Mouse (Mus musculus) lung, postnatal 10 days (tissue): ENCODE data around the gene 2200002D01Rik.

Experiments
- DNase-seq: peaks from one replicate; pipeline ENCODE4 v3.0.0; 2021

Gene 2200002D01Rik

DNA sequence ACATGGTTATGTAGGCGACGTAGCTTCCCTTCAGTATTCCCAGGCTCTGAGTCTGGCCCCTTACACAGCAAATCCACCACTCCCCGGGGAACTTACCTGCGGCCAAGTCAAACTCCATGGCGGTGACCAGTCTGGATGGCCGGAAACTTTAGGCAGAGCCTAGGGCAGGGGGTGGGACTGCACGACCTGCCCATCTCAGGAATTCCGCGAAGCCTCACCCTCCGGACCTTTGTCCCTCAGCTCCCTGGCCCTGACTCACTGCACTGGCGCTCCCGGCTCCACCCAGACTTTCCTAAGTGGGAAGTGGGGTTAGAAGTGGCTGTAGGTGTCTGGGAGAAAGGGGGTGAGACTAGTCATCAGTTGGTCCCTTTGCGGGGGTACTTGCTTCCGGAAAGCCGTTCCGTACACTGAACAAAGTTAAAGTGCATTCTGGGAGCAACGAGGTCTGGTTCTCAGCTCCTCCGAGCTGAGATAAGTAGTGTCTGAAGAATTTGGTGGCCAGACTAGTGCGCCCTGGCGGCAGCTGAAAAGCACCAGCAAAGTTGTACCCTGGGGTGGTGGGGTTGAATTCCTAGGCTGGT is at the start of gene 2200002D01Rik:
TSS of gene 2200002D01Rik (minus strand) at position 206 of the 581 bp plus-strand sequence.
- peak; percentile 66 for DNase-seq

DNA sequence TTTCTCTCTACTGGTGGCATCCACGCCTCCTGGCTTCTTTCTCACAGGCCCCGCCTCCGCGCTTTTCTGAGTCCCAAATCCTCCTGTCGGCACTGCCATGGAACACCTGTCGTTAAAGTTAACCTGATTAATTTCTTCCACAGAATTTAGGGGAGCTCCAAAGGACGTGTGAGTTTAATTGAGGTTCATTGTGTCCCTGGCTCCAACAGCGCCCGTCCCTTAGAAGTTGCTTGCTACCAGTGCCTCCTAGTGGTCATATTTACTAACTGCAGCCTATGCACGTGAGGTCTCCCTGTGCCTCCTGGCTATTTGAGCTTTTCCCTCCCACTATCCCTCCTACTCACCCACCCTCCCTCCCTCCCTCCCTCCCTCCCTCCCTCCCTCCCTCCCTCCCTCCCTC is 48.7 kb upstream of the 2200002D01Rik start:
- peak; percentile 89 for DNase-seq

DNA sequence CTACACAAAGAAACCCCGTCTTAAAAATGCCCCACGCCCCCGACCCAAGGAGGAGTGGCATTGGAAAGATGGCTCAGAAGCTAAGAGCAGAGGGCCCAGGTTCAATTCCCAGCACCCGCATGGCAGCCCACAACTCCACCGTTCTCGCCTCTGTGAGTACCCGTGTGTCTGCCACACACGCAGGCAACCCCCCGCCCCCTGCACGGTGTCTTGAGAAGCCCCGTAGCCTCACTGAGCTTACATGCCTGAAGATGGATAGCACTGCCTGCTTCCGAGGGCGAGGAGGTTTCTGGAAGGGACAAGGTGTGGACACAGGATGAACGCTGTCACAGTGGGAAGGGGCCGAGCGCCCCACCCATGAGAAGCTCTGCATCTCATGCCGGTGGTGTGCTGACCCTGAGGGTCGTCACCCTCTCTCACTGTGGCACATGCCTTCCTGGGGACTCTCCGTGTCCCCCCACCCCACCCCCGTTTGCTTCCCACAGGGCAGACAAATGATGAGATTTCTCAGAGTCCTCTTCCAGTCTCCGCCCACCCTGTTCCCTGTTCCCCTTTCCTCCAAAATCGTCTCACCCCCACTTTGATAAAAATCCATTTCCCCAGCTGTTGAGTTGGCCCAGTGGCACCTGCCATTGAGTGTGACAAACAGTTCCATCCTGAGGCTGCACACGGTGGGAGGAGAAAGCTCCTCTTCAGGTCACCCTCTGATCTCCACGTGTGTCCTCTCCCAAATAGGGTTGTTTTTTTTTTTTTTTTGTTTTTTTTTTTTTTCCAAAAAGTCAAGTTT is 47.8 kb upstream of the 2200002D01Rik start:
- DNase-seq: peak; percentile 51

DNA sequence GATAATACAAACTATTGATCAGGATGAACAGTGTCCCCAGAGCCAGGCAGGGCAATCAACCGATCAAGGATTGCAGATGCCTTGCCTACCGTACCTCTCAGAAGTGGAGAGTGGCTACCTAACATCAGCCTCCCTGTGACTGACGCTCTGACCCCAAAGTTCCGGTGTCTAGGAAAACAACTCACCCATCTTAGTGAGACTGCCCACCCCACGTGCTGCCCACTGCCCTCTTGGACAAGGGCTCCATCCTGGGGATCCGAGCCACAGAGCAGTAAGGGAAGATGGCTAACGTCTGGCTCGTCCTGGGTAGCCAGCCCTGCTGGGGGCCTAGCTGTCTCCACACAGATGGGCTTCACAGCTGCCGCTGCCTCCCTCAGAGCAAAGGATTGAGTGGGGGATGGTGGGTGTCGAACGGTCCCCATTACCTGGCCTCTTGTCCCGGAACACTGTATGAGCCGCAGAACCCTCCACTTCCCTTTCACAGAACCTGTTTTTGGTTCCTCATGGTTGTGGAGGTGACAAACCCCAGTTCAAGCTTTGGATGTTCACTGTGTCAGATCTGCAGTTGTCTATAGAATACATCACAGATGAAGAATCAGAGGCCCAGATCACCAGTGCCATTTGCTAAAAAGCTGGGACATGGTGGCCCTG is 46.0 kb upstream of the 2200002D01Rik start:
- DNase-seq: no peak

DNA sequence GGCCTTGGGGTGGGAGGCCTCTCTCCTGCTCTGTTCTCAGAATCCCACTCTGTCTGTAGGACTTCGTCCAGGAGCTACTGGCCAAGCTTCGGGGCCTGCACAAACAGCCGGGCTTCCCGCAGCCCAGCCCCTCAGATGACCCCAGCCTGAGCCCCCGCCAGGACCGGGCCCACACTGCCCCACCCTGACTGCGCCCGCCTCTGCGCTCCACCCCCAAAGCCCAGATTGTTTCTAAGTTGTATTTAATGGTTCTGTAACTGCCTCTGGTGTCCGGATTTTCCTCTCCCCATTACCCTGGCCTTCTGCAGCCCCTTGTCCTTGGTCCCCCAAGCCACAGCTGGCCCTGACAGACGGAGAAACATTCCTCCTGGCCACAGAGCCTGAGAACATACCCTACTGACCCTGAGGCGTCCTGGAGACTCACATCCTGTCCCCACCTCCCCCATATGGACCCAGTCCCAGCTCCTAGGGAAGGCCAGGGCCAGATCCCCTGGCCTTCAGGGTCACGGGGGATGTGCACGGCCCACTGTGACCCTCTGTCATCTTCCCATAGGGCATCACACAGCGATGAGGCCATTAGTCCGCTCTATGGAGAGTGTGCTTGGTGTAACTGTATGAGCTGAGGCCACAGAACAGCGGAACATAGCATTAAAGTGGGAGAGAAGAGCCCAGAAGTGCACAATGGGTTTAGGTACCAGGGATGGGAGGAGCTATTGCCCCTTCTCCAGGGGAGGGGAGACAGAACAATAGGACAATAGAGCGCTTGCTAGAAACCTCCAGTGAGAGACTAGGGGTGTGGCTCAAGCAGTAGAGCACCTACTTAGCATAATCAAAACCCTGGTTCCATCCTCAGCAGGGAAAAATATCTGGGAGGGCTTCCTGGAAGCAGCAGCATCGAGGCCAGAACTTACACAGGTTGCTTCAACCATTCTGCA is 45.1 kb upstream of the 2200002D01Rik start:
- DNase-seq: peak; percentile 91

DNA sequence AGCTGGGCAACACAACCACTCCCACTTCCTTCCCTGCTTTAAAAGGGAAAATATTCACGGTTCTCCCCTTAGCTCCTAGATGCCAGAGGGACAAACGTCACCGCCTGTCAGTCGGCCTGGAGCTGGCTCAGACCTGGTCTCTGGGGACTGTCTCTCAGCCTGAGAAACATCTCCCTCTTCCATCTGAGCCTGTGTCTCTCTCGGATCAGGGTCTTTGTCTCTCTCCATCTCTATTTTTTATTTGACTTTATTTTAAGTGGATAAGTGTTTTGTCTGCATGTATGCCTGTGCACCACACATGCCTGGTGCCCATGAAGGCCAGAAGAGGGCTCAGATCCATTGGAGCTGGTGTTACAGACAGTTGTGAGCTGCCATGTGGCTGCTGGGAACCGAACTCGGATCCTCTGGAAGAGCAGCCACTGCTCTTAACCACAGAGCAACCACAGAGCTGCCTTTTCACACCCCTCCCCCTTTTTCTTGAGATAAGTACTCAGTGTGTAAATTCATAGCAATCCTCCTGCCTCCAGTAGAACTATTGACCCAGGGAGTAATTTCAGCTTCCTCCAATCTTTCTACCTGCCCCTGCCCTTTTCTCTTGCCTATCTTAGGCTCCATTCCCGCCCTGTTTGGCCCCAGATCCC is 44.3 kb upstream of the 2200002D01Rik start:
- peak; percentile 55 for DNase-seq

DNA sequence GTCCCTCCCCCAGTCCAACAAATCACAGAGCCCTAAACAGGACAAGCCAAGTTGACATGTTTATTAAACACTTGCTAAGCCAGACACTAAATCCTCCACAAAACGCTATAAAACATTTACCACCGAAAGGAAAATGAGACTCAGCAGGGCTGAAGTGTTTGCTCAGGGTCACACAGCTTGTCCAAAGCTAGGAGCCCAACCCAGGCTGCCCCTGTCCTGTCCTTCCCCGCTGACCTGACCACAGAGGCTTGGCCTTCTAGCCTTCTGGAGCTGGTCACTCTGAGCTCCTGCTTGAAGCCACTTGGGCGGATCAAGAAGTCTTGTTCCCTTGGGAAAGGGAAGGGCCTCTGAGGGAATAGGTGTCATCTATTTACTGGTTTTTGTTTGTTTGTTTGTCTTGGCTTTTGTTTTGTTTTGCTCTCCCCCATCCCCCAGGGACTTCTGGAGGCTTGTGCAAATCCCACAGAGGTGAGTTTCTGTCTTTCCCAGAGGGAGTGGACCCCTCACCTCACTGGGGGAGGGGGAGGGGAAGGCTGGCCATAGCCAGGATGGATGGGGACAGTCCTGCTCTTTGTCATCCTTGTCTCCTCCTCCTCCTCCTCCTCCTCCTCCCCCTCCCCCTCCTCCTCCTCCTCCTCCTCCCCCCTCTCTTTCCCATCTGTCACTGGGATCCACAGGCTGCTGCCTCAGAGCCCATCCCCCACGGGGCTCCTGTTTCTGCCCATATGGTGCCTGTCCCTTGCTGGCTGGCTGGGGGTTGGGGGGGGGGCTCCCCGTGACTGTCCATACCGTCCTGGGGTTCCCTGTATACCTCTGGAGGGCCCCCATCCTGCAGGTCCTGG is 43.6 kb upstream of the 2200002D01Rik start:
- DNase-seq: peak; percentile 58

DNA sequence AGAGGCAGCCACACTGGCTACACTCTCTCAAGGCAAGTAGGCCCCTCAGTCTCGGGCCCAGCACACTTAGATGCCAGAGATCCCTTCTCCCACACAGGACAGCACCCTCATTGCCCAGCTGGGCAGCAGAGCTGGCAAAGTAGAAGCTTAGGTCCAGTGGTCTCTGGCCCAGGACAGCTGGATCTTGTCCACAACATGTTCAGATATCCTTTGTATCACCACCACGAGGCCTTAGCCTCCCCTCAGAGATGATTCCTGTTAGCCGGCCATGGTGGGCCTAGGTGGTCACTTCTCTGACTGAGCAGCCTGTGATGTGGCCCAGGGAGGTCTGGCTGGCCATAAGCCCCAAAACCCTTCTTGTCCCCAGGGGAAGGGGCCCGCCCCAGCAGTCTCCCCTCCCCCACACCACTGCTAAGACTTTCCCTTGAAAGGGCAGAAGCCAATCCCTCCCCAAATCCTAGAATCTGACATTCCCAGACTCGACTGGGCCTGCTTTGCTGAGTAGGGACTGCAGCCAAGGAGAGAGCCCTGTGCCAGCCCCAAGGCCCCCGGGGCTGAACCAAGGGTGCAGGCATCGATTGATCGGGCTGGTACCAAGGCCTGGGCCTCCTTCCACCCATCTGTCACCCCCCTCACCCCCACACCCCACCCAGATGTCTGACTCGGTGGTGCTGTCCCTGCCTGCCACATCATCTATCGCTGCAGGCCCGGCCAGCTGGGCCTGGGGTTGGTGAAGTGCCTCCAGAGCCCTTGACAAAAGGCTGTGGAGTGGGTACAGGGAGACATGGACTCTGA is 42.6 kb upstream of the 2200002D01Rik start:
- DNase-seq: peak; percentile 67

DNA sequence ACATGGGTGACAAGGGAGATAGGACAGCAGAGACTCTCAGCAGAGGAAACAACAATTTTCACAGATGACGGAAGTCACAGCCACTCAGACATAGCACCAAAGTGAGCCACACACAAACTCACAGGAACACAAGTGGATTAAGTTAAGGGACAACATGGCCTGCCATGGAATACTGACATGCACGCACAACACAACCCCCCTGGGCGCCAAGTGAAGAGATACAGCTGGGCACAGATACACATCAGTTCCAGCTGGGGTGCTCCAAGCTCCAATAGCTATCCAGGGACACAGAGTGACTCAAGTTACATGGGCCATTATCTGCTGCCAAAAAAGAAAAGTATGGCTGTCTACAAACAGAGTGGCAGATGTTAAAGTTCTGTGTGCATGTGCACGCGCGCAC is 41.6 kb upstream of the 2200002D01Rik start:
- DNase-seq: peak; percentile 90

DNA sequence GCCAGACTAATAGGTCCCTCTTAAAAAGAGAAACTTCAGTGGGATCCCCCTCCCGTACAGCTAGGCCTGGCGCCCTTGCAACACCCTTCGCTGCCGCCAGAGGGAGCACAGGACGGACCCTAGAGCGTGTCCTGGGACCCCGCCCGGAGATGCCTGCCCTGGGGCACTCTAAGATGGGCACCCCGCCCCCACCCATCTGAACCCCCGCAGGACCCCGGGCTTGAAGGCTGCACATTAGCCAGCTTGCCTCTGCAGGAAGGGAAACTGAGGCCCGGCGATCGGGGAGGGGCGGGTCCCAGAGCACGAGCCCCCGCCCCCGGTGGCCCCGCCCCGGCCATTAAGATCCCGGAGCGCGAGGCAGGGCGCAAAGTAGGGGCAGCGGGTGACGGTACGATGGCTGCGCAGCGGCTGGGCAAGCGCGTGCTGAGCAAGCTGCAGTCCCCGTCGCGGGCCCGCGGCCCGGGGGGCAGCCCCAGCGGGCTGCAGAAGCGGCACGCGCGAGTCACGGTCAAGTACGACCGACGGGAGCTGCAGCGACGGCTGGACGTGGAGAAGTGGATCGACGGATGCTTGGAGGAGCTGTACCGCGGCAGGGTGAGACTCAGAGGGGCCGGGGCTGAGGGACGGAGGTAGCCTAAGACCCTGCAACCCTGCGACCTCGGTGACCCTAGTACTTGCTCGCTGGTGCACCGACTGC is 40.8 kb upstream of the 2200002D01Rik start, which contains the start of gene Ppp1r14a:
TSS of gene Ppp1r14a (plus strand) at position 367 of the 697 bp plus-strand sequence.
- peak; percentile 93 for DNase-seq

DNA sequence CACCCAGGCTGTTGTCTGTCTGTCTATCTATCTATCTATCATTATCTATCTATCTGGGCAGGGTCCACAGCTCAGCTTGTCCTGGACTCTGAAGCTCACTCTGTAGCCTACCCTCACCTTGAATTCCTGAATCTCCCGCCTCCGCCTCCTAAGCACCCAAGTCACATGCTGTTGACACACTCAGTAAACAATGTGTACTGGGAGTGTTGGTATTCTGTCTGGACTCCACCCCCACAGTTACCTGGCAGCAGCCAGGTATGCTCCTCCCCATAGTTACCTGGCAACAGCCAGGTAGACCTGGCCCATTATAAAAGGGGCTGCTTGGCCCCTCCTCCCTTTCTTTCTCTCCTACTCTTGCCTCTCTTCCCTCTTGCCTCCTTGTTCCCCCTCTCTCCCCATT is 39.8 kb upstream of the 2200002D01Rik start:
- DNase-seq: no peak

DNA sequence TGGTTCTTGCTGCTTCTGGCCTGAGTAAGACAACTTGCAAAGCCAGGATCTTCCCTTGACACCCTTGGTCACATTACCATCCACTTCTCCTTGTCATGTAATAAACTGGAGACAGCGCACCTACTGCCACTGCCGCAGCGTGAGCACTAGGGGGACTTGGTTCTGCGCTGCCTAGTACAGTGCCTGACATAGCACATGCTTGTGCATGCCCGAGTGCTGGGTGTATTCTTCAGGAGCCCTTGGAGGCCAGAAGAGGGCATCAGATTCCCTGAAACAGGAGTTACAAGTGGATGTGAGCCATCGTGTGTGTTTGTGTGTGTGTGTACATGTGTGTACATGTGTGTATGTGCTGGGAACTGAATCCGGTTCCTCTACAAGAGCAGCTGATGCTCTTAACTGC is 39.2 kb upstream of the 2200002D01Rik start:
- no peak for DNase-seq

DNA sequence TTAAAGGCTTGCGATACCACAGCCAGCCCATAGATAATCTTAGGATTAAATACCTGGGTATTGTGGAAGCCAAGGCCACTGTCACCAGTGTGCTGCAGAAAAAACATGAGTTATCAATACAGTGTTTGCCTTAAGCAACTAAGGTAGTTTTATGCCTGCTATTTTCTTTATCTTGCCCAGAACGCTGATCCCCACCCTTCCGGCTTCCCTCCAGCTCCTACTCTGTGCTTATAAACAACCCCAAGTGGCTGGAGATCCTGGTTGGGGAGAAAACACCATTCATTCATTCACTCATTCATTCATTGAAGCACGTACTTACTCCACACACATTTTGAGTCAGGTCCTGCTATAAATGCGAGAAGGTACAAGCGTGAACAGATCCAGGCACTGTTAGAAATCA is 36.3 kb upstream of the 2200002D01Rik start:
- DNase-seq: no peak

DNA sequence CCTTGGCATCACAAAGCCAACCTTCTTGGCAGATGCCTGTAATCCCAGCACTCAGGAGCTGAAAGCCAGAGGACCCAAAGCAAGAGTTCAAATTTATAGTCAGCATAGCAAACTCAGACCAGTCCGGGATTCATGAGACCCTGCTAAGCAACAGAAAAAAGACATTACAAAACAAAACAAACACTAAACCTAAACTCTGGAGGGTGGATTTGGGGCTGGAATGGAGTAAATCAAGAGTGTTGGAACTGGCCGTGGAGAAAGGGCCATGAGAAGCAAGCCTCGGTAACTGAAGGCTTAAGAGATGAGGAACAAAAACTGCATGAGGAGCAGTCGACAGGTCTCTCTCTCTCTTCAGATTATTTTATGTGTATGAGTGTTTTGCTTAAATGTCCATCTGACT is 35.6 kb upstream of the 2200002D01Rik start:
- DNase-seq: no peak

DNA sequence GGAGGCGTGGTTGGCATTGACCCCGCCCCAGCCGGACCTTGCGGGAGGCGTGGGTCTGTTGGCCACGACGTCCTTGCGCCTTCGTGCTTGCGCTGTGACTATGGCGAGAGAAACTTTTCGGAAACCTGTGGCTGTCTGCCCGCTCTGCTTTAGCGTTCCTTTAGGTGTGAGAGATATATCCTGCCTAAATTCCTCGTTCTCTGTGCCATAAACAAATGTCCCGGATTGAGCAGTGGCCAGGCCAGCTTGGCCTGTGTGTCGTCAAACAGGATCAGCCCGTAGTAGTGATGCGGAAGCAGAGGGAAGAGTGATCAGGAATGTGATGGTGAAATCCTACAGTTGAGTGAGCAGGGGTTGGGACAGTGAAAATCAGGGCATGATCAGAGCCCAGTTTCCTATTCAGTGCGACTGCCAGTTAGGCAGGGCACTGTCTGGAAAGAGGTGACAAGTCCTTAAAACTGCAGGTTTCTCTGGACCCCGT is 33.8 kb upstream of the 2200002D01Rik start:
- no peak for DNase-seq

DNA sequence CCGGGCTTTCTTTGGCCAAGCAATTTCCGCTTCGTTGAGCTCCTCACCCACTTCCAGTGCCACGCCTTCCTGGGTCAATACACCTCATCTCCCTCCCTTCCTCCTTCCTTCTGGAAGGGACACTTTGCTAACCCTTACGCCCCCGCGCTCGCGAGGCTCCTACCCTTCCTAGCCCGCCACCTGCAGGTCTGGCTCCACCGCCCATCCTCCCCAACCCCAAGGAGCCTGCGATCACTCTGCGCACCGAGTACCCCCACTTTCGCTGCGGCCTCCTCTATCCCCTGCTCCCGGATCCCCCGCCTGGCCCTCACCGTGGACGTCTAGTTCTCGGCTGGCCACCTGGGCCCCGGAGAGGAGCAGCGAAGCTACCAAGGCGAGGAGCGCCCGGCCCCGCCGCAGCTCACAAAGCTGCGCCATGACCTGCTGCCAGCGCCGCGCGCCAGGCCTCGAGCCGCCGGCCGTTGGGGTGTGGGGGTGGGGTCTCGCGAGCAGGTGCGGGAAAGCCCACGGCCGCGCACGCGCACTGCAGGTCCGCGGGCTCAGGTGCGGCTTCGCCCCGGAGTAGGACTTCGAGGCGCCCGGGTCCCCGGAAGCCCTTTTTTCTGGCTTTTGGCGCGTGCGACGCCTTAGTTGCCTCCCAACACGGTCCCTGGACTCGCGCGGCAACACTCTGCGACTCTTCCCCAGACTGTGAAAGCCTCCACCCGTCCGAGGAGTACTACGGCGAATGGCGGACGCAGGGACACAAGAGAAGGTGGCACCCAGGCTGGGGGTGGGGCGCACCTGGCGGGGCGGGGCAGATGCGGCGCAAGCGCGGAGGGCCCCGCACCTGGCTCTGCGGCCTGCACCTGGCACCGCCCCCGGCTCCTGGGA is 33.2 kb upstream of the 2200002D01Rik start, which contains the start of gene Spint2:
TSS of gene Spint2 (minus strand) at position 712 of the 873 bp plus-strand sequence.
- peak; percentile 87 for DNase-seq

DNA sequence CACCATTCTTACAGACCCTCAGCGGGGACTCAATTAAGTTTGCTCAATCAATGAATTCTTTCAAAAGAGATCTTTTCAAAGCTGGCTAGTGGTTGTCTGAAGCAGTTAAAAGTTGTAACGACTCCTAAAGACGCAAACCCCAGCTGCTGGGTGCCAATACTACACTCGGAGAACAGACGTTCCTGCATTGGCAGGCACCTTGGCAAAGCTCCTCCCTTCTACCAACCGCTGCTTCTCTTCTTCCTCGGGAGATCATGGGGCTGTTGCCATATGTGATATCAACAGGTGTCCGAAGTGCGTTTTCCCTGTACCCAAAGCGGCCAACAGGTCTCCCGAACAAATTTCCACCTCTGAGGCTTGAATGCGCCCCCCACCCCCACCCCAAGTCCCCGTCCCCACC is 32.5 kb upstream of the 2200002D01Rik start:
- no peak for DNase-seq

DNA sequence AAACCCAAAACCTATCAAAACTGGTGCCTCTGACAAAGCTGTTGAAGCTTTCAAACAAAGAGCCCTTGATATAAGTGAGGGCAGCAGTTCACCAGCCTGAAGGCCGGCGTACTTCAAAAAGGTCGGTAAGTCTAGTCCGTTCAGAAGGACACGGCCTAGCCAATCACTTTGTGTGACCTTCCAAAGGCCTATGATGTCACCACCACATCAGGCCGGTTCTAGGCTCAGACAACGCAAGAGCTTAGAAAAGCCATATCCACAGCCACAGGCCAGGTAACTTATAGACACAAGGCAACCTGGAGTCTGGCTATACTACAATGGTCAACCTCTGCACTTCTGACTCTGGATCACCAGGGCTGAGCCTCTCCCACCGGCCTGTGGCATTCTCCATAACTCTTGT is 31.7 kb upstream of the 2200002D01Rik start:
- no peak for DNase-seq
